Mouse (Mus musculus) heart, postnatal 0 days (tissue): Measurements from ENCODE around the gene Prpf3.

Experiments
- CTCF ChIP-seq: IDR thresholded peaks from 2 replicates; pipeline ENCODE4 v1.5.1; 2016; ENCODE audit warnings: antibody characterized with exemption, control low read depth, low read depth
- EP300 ChIP-seq: IDR thresholded peaks from 2 replicates; pipeline ENCODE4 v1.6.1; 2016; ENCODE audit warnings: antibody characterized with exemption, low read depth

- TF ChIP-seq CTCF, result peak; percentile 73
- no peak for TF ChIP-seq EP300
Measured at GRCm38 (mm10) chr3:95861796-95862195, 6.1 kb upstream of the Prpf3 start.
